ENCODE assay signal across 19 mouse cellular contexts in the genomic region with DNA sequence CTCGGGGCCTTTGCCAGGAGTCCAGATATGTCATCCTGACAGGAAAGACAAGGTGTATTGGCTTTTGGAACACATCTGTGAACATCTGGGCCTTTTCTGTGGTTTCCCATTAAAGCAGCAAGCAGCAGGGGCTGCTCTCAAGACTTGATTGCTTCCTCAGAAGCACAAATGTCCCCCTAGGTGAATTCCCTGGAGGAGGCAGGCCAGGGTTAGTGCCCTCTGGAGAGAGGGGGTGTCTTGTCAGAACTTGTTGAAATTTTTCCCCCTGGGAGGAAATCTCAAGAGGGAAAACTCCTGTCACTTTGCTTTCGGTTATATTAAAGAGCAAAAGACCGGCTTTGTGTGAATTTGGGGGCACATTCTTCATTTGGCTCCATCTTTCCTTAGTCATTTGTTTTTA. TPM values are rescaled to one million over a fixed set of nuclear protein-coding genes. Genes with fewer than 3 reads are reported as not detected.
DNase-seq lines count a peak whose midpoint lies in the region; ATAC-seq lines count a peak whose summit lies in the region.
"Had no signal": no experiment of that assay in that cellular context is flagged by ENCODE, and none has a peak within 500 bp of the region (broad histone marks: within the 10 kb centered on the region; RNA-seq: fewer than 3 reads in every experiment).

No protein-coding gene starts in this region.

- H3K9ac ChIP-seq in neural tube, embryonic 12.5 days = 0 out of 2 replicates have a peak overlapping the region, but pooled peaks have one; percentile 38
- H3K9ac ChIP-seq in hindbrain, embryonic 14.5 days = peak overlapping the region; percentile 96
- peak overlapping the region; percentile 96 for H3K9ac ChIP-seq in midbrain, embryonic 15.5 days
- H3K9ac ChIP-seq in liver, embryonic 11.5 days (ENCODE audit: low read depth, low read length) = no peak overlapping the region
- H3K9ac ChIP-seq: limb, embryonic 15.5 days had no signal

- H3K27me3 ChIP-seq in neural tube, embryonic 12.5 days (replicated peaks) = peaks cover 42% of the 10 kb centered on the region
- H3K27me3 ChIP-seq in hindbrain, embryonic 14.5 days (ENCODE audit: control insufficient read depth, insufficient read depth, low read length) = 0 out of 2 replicates have a peak, but pooled peaks cover 4% of the 10 kb centered on the region
- H3K27me3 ChIP-seq in midbrain, embryonic 15.5 days (replicated peaks) = no peaks in the 10 kb centered on the region
- H3K27me3 ChIP-seq in liver, embryonic 11.5 days (replicated peaks; ENCODE audit: control insufficient read depth, insufficient read depth, low read length) = peaks cover 68% of the 10 kb centered on the region

- H3K4me2 ChIP-seq in neural tube, embryonic 12.5 days (replicated peaks) = peak overlapping the region; percentile 81
- H3K4me2 ChIP-seq in hindbrain, embryonic 14.5 days (replicated peaks) = peak overlapping the region; percentile 83
- peak overlapping the region; percentile 72 for H3K4me2 ChIP-seq in midbrain, embryonic 15.5 days
- no peak overlapping the region for H3K4me2 ChIP-seq in liver, embryonic 11.5 days
- H3K4me2 ChIP-seq: limb, embryonic 15.5 days had no signal

- ATAC-seq in neural tube, embryonic 12.5 days (ENCODE audit: low FRiP score, low read depth) = no peak
- no peak for ATAC-seq in hindbrain, embryonic 14.5 days (ENCODE audit: low FRiP score)
- ATAC-seq in midbrain, embryonic 15.5 days (replicated peaks) = no peak
- ATAC-seq in erythroblast, adult 5-6 weeks (replicated peaks; ENCODE audit: low FRiP score, poor library complexity, severe bottlenecking) = no peak
- ATAC-seq in liver, embryonic 11.5 days (replicated peaks; ENCODE audit: low FRiP score) = no peak
- ATAC-seq: CD4-positive, CD25-positive, alpha-beta regulatory T cell, adult 4 months; intestine, postnatal 0 days had no signal

- no peak for DNase-seq in neural tube, embryonic 10.5 days (ENCODE audit: extremely low spot score, low spot score)
- DNase-seq in hindbrain, embryonic 14.5 days (ENCODE audit: low spot score) = no peak
- no peak for DNase-seq in thymus, postnatal 10 days (ENCODE audit: low spot score in 2 of 2)
- no peak for DNase-seq in liver, embryonic 11.5 days (ENCODE audit: low spot score)
- DNase-seq: adrenal gland, postnatal 14 days; cerebellum, postnatal 14 days; gastrocnemius, postnatal 14 days; heart, postnatal 36 days; lung, adult 18-20 months; right cerebral cortex, postnatal 4 days had no signal

- WGBS in neural tube, embryonic 12.5 days = 45% methylated on average over 3 of the region's 3 CpGs
- 42% methylated on average over 3 of the region's 3 CpGs for WGBS in hindbrain, embryonic 14.5 days
- WGBS in midbrain, embryonic 15.5 days = 37% methylated on average over 3 of the region's 3 CpGs
- 50% methylated on average over 3 of the region's 3 CpGs for WGBS in liver, embryonic 11.5 days

- no peaks in the 10 kb centered on the region for H3K9me3 ChIP-seq in neural tube, embryonic 12.5 days
- H3K9me3 ChIP-seq in hindbrain, embryonic 14.5 days (ENCODE audit: control insufficient read depth, low read length) = no peaks in the 10 kb centered on the region
- H3K9me3 ChIP-seq in midbrain, embryonic 15.5 days = no peaks in the 10 kb centered on the region
- H3K9me3 ChIP-seq in liver, embryonic 11.5 days (ENCODE audit: control insufficient read depth, low read length) = no peaks in the 10 kb centered on the region
- H3K9me3 ChIP-seq: heart, embryonic 10.5 days; limb, embryonic 15.5 days had no signal

- no peaks in the 10 kb centered on the region for H3K36me3 ChIP-seq in neural tube, embryonic 12.5 days
- no peaks in the 10 kb centered on the region for H3K36me3 ChIP-seq in hindbrain, embryonic 14.5 days (replicated peaks; ENCODE audit: control insufficient read depth, insufficient read depth)
- no peaks in the 10 kb centered on the region for H3K36me3 ChIP-seq in midbrain, embryonic 15.5 days (replicated peaks)
- H3K36me3 ChIP-seq in liver, embryonic 11.5 days (ENCODE audit: control insufficient read depth, insufficient read depth, low read length) = no peaks in the 10 kb centered on the region
- H3K36me3 ChIP-seq: heart, embryonic 10.5 days; limb, embryonic 15.5 days had no signal

- H3K4me1 ChIP-seq in neural tube, embryonic 12.5 days = peaks cover 6% of the 10 kb centered on the region
- H3K4me1 ChIP-seq in hindbrain, embryonic 14.5 days (replicated peaks; ENCODE audit: control insufficient read depth, insufficient read depth, low read length) = peaks cover 39% of the 10 kb centered on the region
- H3K4me1 ChIP-seq in midbrain, embryonic 15.5 days = peaks cover 45% of the 10 kb centered on the region
- H3K4me1 ChIP-seq in liver, embryonic 11.5 days (replicated peaks; ENCODE audit: control insufficient read depth, insufficient read depth, low read length) = no peaks in the 10 kb centered on the region

- H3K4me3 ChIP-seq in neural tube, embryonic 12.5 days = no peak overlapping the region
- peak overlapping the region; percentile 68 for H3K4me3 ChIP-seq in hindbrain, embryonic 14.5 days (replicated peaks; ENCODE audit: low read length)
- peak overlapping the region; percentile 75 for H3K4me3 ChIP-seq in midbrain, embryonic 15.5 days
- H3K4me3 ChIP-seq in liver, embryonic 11.5 days (ENCODE audit: low read depth, low read length) = no peak overlapping the region
- H3K4me3 ChIP-seq: heart, embryonic 10.5 days; limb, embryonic 15.5 days; myocyte had no signal

- no peak overlapping the region for H3K27ac ChIP-seq in neural tube, embryonic 12.5 days
- peak overlapping the region; percentile 98 for H3K27ac ChIP-seq in hindbrain, embryonic 14.5 days
- H3K27ac ChIP-seq in midbrain, embryonic 15.5 days = peak overlapping the region; percentile 98
- H3K27ac ChIP-seq in liver, embryonic 11.5 days (ENCODE audit: low read depth, low read length) = no peak overlapping the region
- H3K27ac ChIP-seq: heart, embryonic 10.5 days; kidney, postnatal 0 days; limb, embryonic 15.5 days had no signal

RNA-seq across cellular contexts. Expression of a gene that starts 1.9 kb away (rescaled TPM):
- polyA plus RNA-seq in neural tube, embryonic 12.5 days (2016; fragmentation: Nextera tagmentation; extraction: Ambion mirVana) = 2.1 and 3.1 TPM in 2 replicates
- 17.1 and 17.5 TPM in 2 replicates for polyA plus RNA-seq in hindbrain, embryonic 14.5 days (2014; fragmentation: Nextera tagmentation; extraction: Ambion mirVana)
- 16.2 and 16.9 TPM in 2 replicates for polyA plus RNA-seq in midbrain, embryonic 15.5 days (2015; fragmentation: Nextera tagmentation; extraction: Ambion mirVana)
- 0.58 TPM in 1 of 2 replicates, not detected in the other for total RNA-seq in erythroblast, adult 5-6 weeks (2015; ENCODE audit: low replicate concordance)
- total RNA-seq in erythroblast, adult 5-6 weeks (2017; ENCODE audit: low replicate concordance) = not detected in 2 replicates
- 0.04 TPM in 2 replicates for polyA plus RNA-seq in liver, embryonic 11.5 days (2014; fragmentation: Nextera tagmentation; extraction: Ambion mirVana)
- total RNA-seq: heart, postnatal 36 days had no signal

Comparison
In these comparisons a context has a peak if more than half of its experiments do, and no peak if none do; other contexts are left out.
1. H3K27ac ChIP-seq: peak in hindbrain, embryonic 14.5 days (single experiment) and midbrain, embryonic 15.5 days (single experiment); none in neural tube, embryonic 12.5 days (single experiment) and liver, embryonic 11.5 days (single experiment).
2. H3K4me3 ChIP-seq: peak in hindbrain, embryonic 14.5 days (single experiment) and midbrain, embryonic 15.5 days (single experiment); none in neural tube, embryonic 12.5 days (single experiment) and liver, embryonic 11.5 days (single experiment).